Mouse (Mus musculus) forebrain, embryonic 11.5 days (tissue): ENCODE results near the gene Atl2. TPM values are rescaled to one million over a fixed set of nuclear protein-coding genes. Genes with fewer than 3 reads are reported as not detected.

Experiments
- ATAC-seq: fragments of 200-750 bp; cut with Nextera tagmentation; replicated peaks from 2 replicates; pipeline ENCODE4 v1.8.0; 2017; ENCODE audit warnings: moderate TSS enrichment; ENCODE audit not compliant: low FRiP score
- DNase-seq: peaks from one replicate; pipeline ENCODE4 v3.0.0-alpha.2; 2017; ENCODE audit warnings: low spot score
- H3K27ac ChIP-seq: fragments of 300-500 bp; sonication (generic); 2 replicates; pipeline ENCODE4 v1.5.1; 2014; ENCODE audit warnings: low read depth, low read length
- H3K27me3 ChIP-seq: fragments of 300-500 bp; sonication (generic); 2 replicates; pipeline ENCODE4 v1.6.1; 2014; ENCODE audit warnings: mild to moderate bottlenecking, low read length, mixed read lengths; ENCODE audit not compliant: control insufficient read depth, insufficient read depth
- H3K36me3 ChIP-seq: fragments of 300-500 bp; sonication (generic); 2 replicates; pipeline ENCODE4 v1.6.1; 2014; ENCODE audit warnings: mild to moderate bottlenecking, low read length, moderate library complexity, mixed read lengths; ENCODE audit not compliant: control insufficient read depth, insufficient read depth
- H3K4me1 ChIP-seq: fragments of 300-500 bp; sonication (generic); replicated peaks from 2 replicates; pipeline ENCODE4 v1.6.1; 2014; ENCODE audit warnings: low read length, mixed read lengths; ENCODE audit not compliant: control insufficient read depth, insufficient read depth
- H3K4me2 ChIP-seq: fragments of 300-500 bp; sonication (generic); 2 replicates; pipeline ENCODE4 v1.6.1; 2014; ENCODE audit warnings: low read depth, mild to moderate bottlenecking, low read length, moderate library complexity, mixed read lengths; ENCODE audit not compliant: severe bottlenecking
- H3K4me3 ChIP-seq: fragments of 300-500 bp; sonication (generic); 2 replicates; pipeline ENCODE4 v1.5.1; 2014; ENCODE audit warnings: low read depth, low read length
- H3K9ac ChIP-seq: fragments of 300-500 bp; sonication (generic); 2 replicates; pipeline ENCODE4 v1.6.1; 2014; ENCODE audit warnings: low read length
- H3K9me3 ChIP-seq: fragments of 300-500 bp; sonication (generic); 2 replicates; pipeline ENCODE4 v1.6.1; 2016; ENCODE audit warnings: low read length, mixed read lengths; ENCODE audit not compliant: control insufficient read depth
- WGBS: fragments of 180-500 bp; shearing (Covaris S2); extraction: QIAGEN DNeasy Blood & Tissue Kit; methylation state at CpG from one replicate; pipeline ENCODE4 v1.1.7; 2014; 5-methylcytosine and 5-hydroxymethylcytosine counted together
- polyA plus RNA-seq: library from polyadenylated mRNA; unstranded; fragments of >200 nt; fragmentation: Nextera tagmentation; extraction: Ambion mirVana; gene quantifications from 2 replicates; pipeline ENCODE4 v1.2.1, GENCODE M21; 2014

The Atl2 gene
- polyA plus RNA-seq, 1 experiment from 2014 or later = 46.7 TPM

DNA sequence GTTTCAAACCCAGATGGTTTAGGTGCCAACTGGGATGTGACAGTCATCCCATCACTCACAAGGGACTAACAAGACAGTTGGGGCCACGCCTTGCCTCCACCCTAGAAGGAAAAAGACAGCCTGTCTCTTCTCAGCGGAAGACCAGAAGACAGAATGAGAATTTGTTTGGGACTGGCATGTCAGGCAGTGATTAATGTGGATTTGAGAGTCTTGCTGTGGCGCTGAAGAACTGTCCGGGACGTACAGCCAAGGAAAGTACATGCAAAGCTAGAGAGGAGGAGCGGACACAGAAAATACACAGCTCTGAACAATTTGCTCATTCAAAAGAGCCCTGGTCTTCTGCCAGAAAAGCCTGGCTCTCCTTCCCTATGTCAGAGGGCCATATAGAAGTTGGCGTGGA lies 93.9 kb downstream of the Atl2 start:
- H3K4me2 ChIP-seq = no peak overlapping the region
- no peaks in the 10 kb centered on the region for H3K27me3 ChIP-seq
- no peaks in the 10 kb centered on the region for H3K9me3 ChIP-seq
- no peaks in the 10 kb centered on the region for H3K36me3 ChIP-seq
- WGBS = 89% methylated on average over 7 of the region's 7 CpGs
- H3K4me1 ChIP-seq = no peaks in the 10 kb centered on the region
- no peak for ATAC-seq
- no peak for DNase-seq
- no peak overlapping the region for H3K4me3 ChIP-seq
- no peak overlapping the region for H3K27ac ChIP-seq
- no peak overlapping the region for H3K9ac ChIP-seq

DNA sequence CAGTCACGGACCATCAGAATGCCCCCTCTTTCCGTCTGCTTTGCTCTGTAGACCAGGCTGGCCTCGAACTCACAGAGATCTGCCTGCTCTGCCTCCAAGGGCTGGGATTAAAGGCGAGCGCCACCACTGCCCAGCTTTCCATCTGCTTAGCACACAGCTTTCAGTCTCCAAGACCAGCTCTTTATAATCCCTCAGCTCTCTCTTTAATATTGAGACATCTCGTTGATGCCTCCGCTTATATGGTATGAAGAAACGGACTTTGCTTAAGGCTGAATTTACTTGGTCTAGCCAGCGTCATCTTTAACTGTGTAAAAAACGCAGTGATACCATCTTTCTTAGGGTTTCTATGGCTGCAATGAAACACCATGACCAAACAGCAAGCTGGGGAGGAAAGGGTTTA lies 97.1 kb downstream of the Atl2 start:
- Histone ChIP-seq H3K36me3 (no peaks in the 10 kb centered on the region), H3K9me3 (no peaks in the 10 kb centered on the region), H3K4me3 (no peak overlapping the region), H3K4me2 (no peak overlapping the region), H3K9ac (no peak overlapping the region), H3K4me1 (no peaks in the 10 kb centered on the region), H3K27ac (no peak overlapping the region), H3K27me3 (no peaks in the 10 kb centered on the region)
- WGBS = 93% methylated on average over 10 of the region's 10 CpGs
- no peak for ATAC-seq
- no peak for DNase-seq

Other genes starting within 250 kb of the Atl2 start
- gene Cyp1b1, start 181.1 kb downstream of the Atl2 start, polyA plus RNA-seq = 1.6 and 2.1 TPM in 2 replicates
- gene Hnrnpll, start 166.2 kb upstream of the Atl2 start, polyA plus RNA-seq = 127 TPM in 2 replicates
- 11.2 and 12.5 TPM in 2 replicates for gene Galm, start 231.3 kb upstream of the Atl2 start, polyA plus RNA-seq